Mouse (Mus musculus): Measurements from ENCODE around the gene Ankrd13c.

DNA sequence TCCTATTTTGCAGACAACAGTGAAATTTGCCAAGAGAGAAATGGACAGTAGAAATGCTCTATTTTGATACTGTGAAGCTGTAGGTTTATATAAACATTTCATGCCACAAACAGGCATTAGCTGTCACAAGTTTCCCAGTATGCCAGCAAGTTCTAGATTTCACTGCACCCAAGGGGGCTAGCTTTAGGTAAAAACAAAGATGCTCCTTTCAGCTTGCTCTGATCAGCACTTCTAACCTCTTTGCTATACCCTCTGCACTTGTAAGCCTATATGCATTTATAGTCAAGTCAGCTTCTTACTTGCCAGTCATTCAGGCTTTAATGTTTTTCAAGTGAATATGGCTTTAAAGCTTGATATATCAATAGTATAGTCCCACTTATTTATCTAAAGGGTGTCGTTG is 61.6 kb downstream of the Ankrd13c start:
- TF ChIP-seq POLR2A (IDR thresholded peaks at IDR 0.05; ENCODE audit: extremely low read depth, insufficient read depth, low read length) (no peak), CTCF (IDR thresholded peaks at IDR 0.05; ENCODE audit: extremely low read depth, insufficient read depth, low read length) (no peak)
